Mouse (Mus musculus) heart, adult 18-20 months (tissue): Measurements from ENCODE around the gene Lsm11. TPM values are rescaled to one million over a fixed set of nuclear protein-coding genes. Genes with fewer than 3 reads are reported as not detected.
A peak's percentile ranks its signal among the peaks of the same experiment; 100 is the strongest.

ENCODE experiments used
- DNase-seq, 2 experiments: peaks; one replicate each; pipeline ENCODE4 v3.0.0; 2021 to 2022; ENCODE audit warnings: mixed read lengths in 1 of 2
- total RNA-seq, 2 experiments: library from RNA; stranded (reverse); gene quantifications; 2 replicates each; pipeline ENCODE4 v1.2.3; 2021

Lsm11 gene
- total RNA-seq, 2 experiments from 2014 or later, result 3.4 to 4.1 TPM

- no peak for DNase-seq
Measured at GRCm38 (mm10) chr11:45883270-45883931, 61.3 kb downstream of the Lsm11 start.

DNA sequence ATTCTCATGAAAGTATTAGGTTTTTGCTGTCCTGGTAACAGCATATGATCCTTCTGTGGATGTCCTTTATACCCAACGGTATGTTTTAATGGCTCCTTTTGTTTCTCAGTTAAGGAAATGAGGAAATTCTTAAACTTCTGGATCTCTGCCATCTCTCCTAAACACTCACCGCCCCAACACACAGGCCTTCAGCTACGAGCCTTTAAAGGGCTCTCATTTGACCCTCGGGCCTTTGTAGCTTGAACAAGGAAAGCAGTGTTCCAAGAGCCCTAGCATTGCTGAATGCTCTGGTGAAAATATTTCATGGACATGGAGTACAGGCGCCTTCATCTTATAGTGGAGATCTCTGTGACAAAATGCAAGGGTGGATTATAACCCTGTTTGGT is 63.1 kb downstream of the Lsm11 start:
- no peak for DNase-seq

- peak; percentile 72 to 75 for DNase-seq
Measured at GRCm38 (mm10) chr11:45881026-45881682, 63.6 kb downstream of the Lsm11 start.

DNA sequence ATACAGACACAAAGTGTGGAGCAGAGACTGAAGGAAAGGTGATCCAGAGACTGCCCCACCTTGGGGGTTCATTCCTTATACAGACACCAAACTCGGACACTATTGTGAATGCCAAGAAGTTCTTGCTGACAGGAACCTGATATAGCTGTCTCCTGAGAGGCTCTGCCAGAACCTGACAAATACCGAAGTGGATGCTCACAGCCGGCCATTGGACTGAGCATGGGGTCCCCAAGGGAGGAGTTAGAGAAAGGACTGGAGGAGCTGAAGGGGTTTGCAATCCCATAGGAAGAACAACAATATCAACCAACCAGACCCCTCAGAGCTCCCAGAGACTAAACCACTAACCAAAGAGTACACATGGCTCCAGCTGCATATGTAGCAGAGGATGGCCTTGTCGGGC is 65.4 kb downstream of the Lsm11 start:
- peak in 1 of 2 experiments; percentile 13 for DNase-seq

Other genes with a start within 250 kb of the Lsm11 start
- 10 to 100 TPM; 46.7 to 47.9 TPM for gene Clint1, start 92.9 kb downstream of the Lsm11 start, total RNA-seq
- 1 to 10 TPM; 4.4 to 4.9 TPM for gene Thg1l, start 10.6 kb upstream of the Lsm11 start, total RNA-seq
- gene Sox30, start 35.4 kb upstream of the Lsm11 start, total RNA-seq, result under 1 TPM in 1 of 2 experiments, not detected in 1; 0.13 TPM
- gene Gm12166, start 107.4 kb upstream of the Lsm11 start, total RNA-seq, result 1 to 10 TPM; 1.0 to 2.9 TPM
- gene Adam19, start 111.1 kb upstream of the Lsm11 start, total RNA-seq, result 10 to 100 TPM; 48.1 to 54.5 TPM
- not detected for gene Nipal4, start 221.6 kb upstream of the Lsm11 start, total RNA-seq